Mouse (Mus musculus) induced T-regulatory cell, adult 2 months (primary cell): ENCODE data around the gene Pold3.
"Not testable (repeated sequence)": the region's sequence is repeated elsewhere in the genome, so short reads cannot be mapped to it uniquely, and the experiment has no call there.

Source experiments
- DNase-seq: peaks from one replicate; pipeline ENCODE4 v3.0.0-alpha.2; 2012; ENCODE audit warnings: low read depth

Pold3 gene

DNA sequence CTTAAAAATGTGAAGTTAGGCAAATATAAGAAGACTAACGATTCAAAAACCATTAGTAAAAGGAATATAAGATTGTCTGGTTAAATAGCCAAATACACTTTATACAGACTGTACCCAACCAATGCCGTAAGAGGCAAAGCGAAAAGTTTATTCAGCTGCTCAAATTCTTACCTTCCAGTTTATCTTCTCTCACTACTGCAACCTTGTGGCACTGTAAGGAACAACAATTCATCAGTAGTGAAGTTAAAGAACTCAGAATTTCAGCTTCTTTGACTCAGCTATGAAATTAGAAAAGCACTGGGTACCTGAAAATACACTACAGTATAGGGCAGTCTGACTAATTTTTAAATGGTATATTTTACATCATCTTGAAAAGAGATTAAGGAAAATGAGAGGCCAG, 13.0 kb downstream of the Pold3 start:
- peak; percentile 47 for DNase-seq

DNA sequence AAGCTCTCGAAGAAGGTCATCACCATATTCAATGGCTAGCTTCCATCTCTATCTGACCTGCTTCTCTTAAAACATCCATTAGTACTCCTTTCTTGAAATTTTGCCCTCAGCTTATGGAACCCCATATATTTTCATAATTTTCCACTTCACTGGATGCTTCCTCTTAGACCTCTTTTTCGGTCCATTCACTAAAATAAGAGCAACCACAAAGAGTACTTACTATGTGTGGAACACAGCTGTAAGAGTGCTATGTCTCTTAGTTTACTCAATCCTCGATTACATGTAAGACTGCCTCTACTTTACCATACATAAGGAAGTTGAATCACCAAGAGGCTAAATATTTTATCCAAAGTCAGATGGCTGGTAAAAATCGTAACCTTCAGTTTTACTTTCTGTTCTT, 16.7 kb downstream of the Pold3 start:
- DNase-seq: no peak

DNA sequence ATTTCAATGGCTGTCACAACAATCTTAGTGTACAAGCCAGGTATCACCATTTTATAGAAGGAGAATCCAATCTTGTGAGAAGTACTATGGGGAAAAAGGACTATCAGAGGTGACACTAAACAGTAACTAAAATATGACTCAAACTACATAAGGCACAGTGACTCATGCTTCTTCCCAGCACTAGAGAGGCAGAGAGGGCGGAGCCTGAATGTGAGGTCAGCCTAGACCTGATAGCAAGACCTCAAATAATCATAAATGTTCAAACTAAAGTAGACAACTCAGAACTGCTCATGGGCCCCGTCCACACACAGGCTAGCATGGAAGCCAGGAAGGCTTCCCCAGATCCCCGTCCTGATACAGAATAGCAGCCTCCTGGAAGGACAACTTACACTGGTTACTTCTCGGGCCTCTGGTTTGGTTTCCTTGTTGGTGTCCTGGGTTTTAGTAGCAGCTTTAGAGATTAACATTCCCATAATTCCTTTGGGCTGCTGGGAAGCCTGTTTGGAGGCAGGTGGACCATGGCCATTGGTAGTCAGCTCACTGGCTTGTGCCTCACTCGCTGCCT, 21.3 kb downstream of the Pold3 start:
- no peak for DNase-seq

DNA sequence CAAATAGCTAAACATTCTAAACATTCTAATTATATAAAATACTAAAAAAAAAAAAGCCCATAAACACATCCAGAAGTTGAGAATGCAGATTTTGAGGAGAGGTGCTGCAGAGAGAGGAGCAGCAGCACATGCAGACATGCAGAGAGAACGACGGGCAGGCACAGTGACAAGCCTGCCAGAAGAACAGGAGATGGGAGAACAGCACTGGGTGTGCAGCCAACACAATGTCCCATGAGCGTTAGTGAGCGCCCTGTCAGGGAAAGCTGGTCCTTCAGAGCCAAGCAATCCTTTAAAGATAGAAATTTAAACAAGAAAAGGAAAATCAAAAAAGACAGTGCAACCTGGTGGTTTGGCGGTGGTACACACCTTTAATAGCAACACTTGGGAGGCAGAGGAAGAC, 34.5 kb downstream of the Pold3 start:
- DNase-seq: no peak

DNA sequence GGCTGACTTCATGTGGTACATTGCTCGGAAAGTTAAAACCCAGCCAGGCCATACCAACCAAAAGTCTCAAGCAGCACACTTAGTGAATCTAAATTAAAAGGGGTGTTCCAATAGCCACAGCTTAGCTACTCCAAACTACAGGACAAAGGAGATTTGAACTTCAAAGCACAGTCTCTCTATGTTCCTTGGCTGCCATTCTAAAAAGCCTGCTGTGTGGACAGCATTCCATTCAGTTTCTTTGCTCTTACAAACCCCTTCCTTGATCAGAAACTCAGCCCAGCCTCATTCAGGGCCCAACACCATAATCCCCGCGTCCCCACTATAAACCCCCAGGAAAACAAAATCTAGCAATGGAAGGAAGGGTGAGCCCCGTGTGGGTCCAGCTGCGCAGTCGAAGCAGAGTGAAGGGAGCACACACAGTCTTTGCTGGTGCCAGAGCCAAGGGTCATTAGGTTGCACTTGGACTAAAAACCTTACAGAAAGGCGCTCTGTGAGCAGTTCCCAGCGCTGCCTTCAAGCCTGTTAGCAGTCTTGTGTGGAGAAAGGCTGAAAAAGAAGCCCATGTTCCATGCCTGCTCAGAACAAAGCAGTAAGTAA, 35.1 kb downstream of the Pold3 start:
- DNase-seq: no peak

GRCm38 (mm10) chr7:100083812-100084211, 37.6 kb downstream of the Pold3 start:
- no peak for DNase-seq

GRCm38 (mm10) chr7:100082836-100083235, 38.5 kb downstream of the Pold3 start:
- no peak for DNase-seq

DNA sequence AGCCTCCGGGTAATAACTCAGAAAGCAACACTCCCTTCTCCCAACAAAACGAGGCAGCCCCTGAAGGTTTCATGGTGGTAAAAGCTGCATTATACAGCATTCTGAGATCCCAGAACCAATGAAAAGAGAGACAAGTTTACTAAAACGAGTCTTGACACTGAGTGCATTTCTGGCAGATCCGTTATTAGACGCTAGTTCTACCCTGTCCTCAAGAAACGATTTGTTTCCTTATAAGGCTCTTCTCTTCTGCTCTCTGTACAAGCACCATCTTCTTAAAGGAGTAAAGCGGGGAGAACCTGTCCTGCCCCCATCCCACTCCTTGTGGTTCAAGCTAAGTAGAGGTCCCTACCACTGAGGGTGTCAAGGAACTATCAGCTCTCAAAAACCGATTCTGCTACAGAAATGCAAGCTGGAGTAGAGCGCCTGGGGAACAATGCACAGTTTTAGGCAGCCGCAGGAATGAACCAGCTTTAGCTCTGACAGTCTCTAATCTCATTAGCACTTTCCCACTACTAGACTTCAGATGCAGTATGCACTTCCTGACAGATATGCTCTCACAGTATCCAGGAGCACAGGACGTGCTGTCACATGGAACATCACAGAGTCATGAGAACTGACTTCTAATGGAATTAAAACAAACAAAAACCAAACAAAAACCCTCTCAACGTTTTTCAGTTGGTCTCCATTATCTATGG, 41.1 kb downstream of the Pold3 start:
- no peak for DNase-seq

- no peak for DNase-seq
These were observed 44.3 kb downstream of the Pold3 start for GRCm38 (mm10) chr7:100077071-100077470.

DNA sequence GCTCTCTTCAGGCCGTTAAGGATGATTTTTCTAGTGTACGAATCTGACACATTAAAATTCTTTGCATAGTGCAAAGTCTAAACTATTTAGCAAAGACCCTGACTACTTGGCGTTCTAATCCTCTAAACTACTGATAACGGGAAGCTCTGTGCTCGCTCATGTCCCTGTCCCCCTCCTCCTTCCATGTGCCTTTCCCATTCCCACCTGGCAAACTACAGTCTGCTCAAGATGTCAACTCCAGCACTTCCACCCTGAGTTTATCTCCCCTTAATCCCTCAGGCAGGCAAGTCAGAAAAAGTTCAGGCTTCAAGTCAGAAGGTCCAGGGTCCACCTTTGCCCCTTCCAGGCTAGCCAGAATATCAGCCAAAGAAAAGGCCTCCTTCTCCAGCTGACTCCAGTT, 45.1 kb downstream of the Pold3 start:
- no peak for DNase-seq

- no peak for DNase-seq
These were observed 47.4 kb downstream of the Pold3 start for GRCm38 (mm10) chr7:100073959-100074358.

GRCm38 (mm10) chr7:100052991-100053390, 68.4 kb downstream of the Pold3 start:
- DNase-seq: not testable (repeated sequence)

- no peak for DNase-seq
These were observed 69.5 kb downstream of the Pold3 start for GRCm38 (mm10) chr7:100051904-100052303.

- DNase-seq: no peak
These were observed 74.9 kb downstream of the Pold3 start for GRCm38 (mm10) chr7:100046486-100046885.

GRCm38 (mm10) chr7:100043605-100044031, 77.7 kb downstream of the Pold3 start:
- no peak for DNase-seq

- DNase-seq: no peak
These were observed 78.3 kb downstream of the Pold3 start for GRCm38 (mm10) chr7:100043096-100043495.

- no peak for DNase-seq
These were observed 79.2 kb downstream of the Pold3 start for GRCm38 (mm10) chr7:100042120-100042519.

DNA sequence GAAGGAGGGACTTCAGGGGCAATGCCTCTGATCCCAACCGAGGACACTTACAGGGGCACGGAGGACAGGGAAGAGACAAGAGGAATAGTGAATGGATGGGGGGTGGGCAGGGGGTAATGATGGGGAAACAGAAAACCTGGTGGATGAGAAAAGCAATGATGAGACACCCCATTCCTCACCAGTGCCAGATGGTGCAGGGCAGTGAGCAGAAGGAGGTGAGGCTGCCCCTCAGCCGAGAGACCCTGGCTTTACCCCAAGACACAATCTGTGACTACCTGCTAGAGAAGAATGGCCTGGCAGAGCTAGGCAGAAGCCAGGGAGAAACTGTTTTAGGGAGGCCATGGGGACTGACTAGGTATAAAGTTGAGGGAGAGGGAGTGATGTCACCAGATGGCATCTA, 84.9 kb downstream of the Pold3 start:
- DNase-seq: no peak

DNA sequence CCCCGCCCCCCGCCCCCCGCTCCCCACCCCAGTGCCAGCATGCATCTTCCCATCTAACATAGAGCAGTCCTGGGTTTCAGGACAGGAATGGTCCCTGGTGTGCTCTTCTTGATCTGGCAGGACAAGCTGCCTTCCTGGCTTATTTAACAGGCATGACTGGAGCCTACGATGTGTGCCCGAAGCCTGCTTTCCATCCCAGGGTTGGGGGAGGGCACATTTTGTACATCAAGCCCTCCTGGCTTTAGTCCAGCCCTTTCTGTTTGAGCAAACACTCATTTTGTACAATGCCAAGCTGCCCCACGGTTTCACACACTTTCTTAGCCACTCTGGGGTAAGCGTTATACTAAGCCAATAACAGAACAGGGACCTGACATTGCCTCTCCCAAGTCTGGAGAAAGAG, 85.3 kb downstream of the Pold3 start:
- no peak for DNase-seq

DNA sequence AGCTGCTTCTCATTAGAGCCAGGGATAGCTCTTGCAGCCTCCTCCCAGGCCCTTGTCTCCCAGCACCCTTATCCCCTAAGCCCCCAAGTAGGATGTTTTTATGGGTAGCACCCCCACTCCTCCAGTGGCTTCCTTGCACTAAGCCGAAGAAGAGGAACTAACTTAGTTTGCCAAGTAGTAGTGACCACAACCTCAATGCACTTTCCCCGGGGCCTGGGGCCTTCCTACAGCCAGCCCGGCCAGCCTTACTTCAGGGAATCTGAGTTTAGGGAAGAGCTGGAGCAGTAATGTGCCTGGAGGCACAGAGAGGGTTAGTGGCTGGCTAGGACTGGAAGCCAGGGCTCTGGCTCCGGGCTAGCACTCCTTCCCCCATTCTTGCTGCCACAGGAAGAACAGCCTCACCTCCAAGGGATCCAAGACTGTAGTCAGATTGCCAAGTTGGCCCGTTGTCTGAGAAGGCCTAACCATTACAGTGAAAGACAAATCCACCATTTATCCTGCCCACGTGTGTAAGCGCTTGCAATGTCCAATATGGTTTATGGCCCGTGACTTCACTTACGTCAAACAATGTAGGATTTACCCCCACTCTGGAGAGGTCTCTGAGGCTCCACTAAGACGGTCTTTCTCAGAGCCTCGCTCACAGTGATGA, 86.4 kb downstream of the Pold3 start:
- no peak for DNase-seq

- no peak for DNase-seq
These were observed 87.7 kb downstream of the Pold3 start for GRCm38 (mm10) chr7:100033672-100034071.
